Mouse (Mus musculus) embryo, embryonic 9.5 days (tissue): Measurements from ENCODE around the gene Wars.

Source experiments
- DNase-seq: peaks from one replicate; pipeline ENCODE4 v3.0.0-alpha.2; 2017; ENCODE audit errors: extremely low spot score

Wars gene

GRCm38 (mm10) chr12:108826282-108826957, 67.6 kb downstream of the Wars start:
- no peak for DNase-seq

- no peak for DNase-seq
Measured at GRCm38 (mm10) chr12:108825561-108826224, 68.3 kb downstream of the Wars start.

GRCm38 (mm10) chr12:108824225-108824874, 69.6 kb downstream of the Wars start:
- DNase-seq: no peak

GRCm38 (mm10) chr12:108823036-108823435, 70.9 kb downstream of the Wars start:
- DNase-seq: no peak

GRCm38 (mm10) chr12:108820461-108820860, 73.5 kb downstream of the Wars start:
- no peak for DNase-seq

- DNase-seq: no peak
Measured at GRCm38 (mm10) chr12:108816569-108816968, 77.4 kb downstream of the Wars start.

GRCm38 (mm10) chr12:108814470-108814869, 79.5 kb downstream of the Wars start:
- DNase-seq: no peak

DNA sequence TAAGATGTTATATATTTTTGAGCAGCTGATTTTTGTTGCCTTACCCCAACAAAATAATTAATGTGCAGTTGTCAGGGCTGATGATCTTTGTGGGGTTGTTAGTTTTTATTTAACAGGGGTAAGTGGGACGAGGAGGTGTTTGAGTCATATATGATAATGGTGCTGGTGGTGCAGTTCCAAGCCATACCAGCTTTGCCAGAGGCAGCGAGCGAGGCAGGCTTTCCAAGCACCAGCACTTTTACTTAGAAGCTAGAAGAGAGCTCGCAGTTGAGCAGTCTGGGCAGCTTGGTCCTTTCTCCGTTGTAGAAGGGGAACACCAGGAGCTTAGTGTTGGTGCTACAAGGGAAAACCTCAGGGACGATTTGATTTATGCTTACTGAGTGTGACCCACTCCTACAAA, 81.5 kb downstream of the Wars start:
- DNase-seq: no peak

- no peak for DNase-seq
Measured at GRCm38 (mm10) chr12:108811133-108811532, 82.8 kb downstream of the Wars start.

DNA sequence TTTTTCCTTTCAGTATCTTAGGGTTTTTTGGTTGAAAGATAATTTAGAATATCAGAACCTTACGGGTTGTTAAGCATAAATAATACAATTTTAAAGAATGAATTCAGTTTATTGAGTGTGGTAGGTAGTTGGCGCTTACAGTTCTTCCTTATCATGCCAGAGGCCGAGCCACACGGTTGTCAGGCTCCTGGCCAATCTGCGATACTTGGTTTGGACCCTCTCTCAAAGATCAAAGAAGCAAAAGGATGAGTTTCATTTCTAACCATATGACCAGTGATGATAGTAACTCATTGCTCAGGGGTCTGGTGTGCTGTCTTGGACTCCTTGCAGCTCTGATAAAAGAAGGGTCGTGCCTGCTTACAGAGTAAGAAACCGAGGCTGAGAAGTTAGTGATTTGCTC, 83.7 kb downstream of the Wars start:
- DNase-seq: no peak
